ENCODE assay signal across 7 mouse cellular contexts in genomic region chr15:77905275-77905970, GRCm38 (mm10). TPM values are rescaled to one million over a fixed set of nuclear protein-coding genes. Genes with fewer than 3 reads are reported as not detected.
DNase-seq lines count a peak whose midpoint lies in the region; ATAC-seq and TF ChIP-seq lines count a peak whose summit lies in the region.

No protein-coding gene starts in this region.

- H3K4me1 ChIP-seq in MEL (ENCODE audit: control insufficient read depth in 1 of 2, insufficient read depth in 2 of 2, low read length in 2 of 2) = peaks cover 0 to 12% of the 10 kb centered on the region in 2 experiments; a peak in 3 of 4 replicates
- peaks cover 3% of the 10 kb centered on the region for H3K4me1 ChIP-seq in bone marrow, adult 2 months (ENCODE audit: control insufficient read depth, insufficient read depth, low read length)
- peaks cover 4% of the 10 kb centered on the region; the same call in 1 of the 2 replicates for H3K4me1 ChIP-seq in hindbrain, embryonic 16.5 days (ENCODE audit: control insufficient read depth, insufficient read depth, low read depth, low read length)
- peaks cover 41% of the 10 kb centered on the region for H3K4me1 ChIP-seq in liver, embryonic 13.5 days (replicated peaks)

- no peaks in the 10 kb centered on the region for H3K27me3 ChIP-seq in MEL (ENCODE audit: control insufficient read depth in 1 of 2, insufficient read depth in 2 of 2, low read length in 2 of 2)
- no peaks in the 10 kb centered on the region; the same call in none of the 2 replicates for H3K27me3 ChIP-seq in hindbrain, embryonic 16.5 days (replicated peaks; ENCODE audit: control insufficient read depth, insufficient read depth, low read length)
- H3K27me3 ChIP-seq in liver, embryonic 13.5 days = peaks cover 30% of the 10 kb centered on the region

- H3K9ac ChIP-seq in MEL (ENCODE audit: control insufficient read depth, low read depth, low read length, poor library complexity, severe bottlenecking) = peak overlapping the region; percentile 27
- H3K9ac ChIP-seq in hindbrain, embryonic 16.5 days (ENCODE audit: low read depth, low read length) = peak overlapping the region; percentile 55
- H3K9ac ChIP-seq in liver, embryonic 13.5 days = peak overlapping the region; percentile 33; the same call in 1 of the 2 replicates

- H3K79me2 ChIP-seq in MEL (ENCODE audit: control insufficient read depth, insufficient read depth, low read length, poor library complexity) = no peaks in the 10 kb centered on the region

- no peak for TF ChIP-seq EP300 in MEL (IDR thresholded peaks at IDR 0.05; ENCODE audit: low read depth in 1 of 2, low read length in 2 of 2)

- ATAC-seq in hindbrain, embryonic 16.5 days = peak; percentile 69; the same call in 1 of the 2 replicates
- ATAC-seq in liver, embryonic 13.5 days (ENCODE audit: low read depth) = peak; percentile 59

- H3K9me3 ChIP-seq in MEL (replicated peaks; ENCODE audit: insufficient read depth, low read length) = no peaks in the 10 kb centered on the region
- H3K9me3 ChIP-seq in hindbrain, embryonic 16.5 days (ENCODE audit: control insufficient read depth, low read length) = no peaks in the 10 kb centered on the region
- no peaks in the 10 kb centered on the region for H3K9me3 ChIP-seq in liver, embryonic 13.5 days (replicated peaks)

- no peak overlapping the region for H3K27ac ChIP-seq in MEL (ENCODE audit: control insufficient read depth, low read depth, low read length)
- no peak overlapping the region for H3K27ac ChIP-seq in bone marrow, adult 2 months (ENCODE audit: control insufficient read depth, insufficient read depth, low read depth, low read length, poor library complexity)
- no peak overlapping the region for H3K27ac ChIP-seq in hindbrain, embryonic 16.5 days (ENCODE audit: low read depth, low read length)
- no peak overlapping the region for H3K27ac ChIP-seq in liver, embryonic 13.5 days

- no peak for TF ChIP-seq RAD21 in MEL (IDR thresholded peaks at IDR 0.05; ENCODE audit: low read depth, low read length)

- DNase-seq in MEL (ENCODE audit: low read depth, low spot score) = peak; percentile 63
- peak; percentile 64 for DNase-seq in gastrocnemius, postnatal 10 days
- DNase-seq in liver, embryonic 13.5 days = peak; percentile 28
- peak; percentile 65 for DNase-seq in naive thymus-derived CD4-positive, alpha-beta T cell, adult 2 months (ENCODE audit: low read depth)
- DNase-seq in thymus, postnatal 25 days = peak; percentile 81

- WGBS in bone marrow, adult 2 months = 13% methylated on average over 26 of the region's 26 CpGs
- 6% methylated on average over 26 of the region's 26 CpGs for WGBS in hindbrain, embryonic 16.5 days
- 9% methylated on average over 26 of the region's 26 CpGs for WGBS in liver, embryonic 13.5 days (ENCODE audit: insufficient replicate concordance)

- TF ChIP-seq POLR2A in MEL (IDR thresholded peaks at IDR 0.05; ENCODE audit: control insufficient read depth in 1 of 2, insufficient read depth in 1 of 2, low read depth in 1 of 2, low read length in 2 of 2, poor library complexity in 1 of 2) = no peak
- TF ChIP-seq POLR2A in bone marrow, adult 2 months (IDR thresholded peaks at IDR 0.05; ENCODE audit: borderline replicate concordance, control insufficient read depth, low read depth, low read length) = no peak

- peaks cover 0 to 6% of the 10 kb centered on the region in 2 experiments; a peak in 2 of 4 replicates for H3K36me3 ChIP-seq in MEL (ENCODE audit: control insufficient read depth in 1 of 2, insufficient read depth in 2 of 2, low read length in 2 of 2)
- no peaks in the 10 kb centered on the region for H3K36me3 ChIP-seq in hindbrain, embryonic 16.5 days (ENCODE audit: control insufficient read depth, insufficient read depth, low read length)
- H3K36me3 ChIP-seq in liver, embryonic 13.5 days = no peaks in the 10 kb centered on the region

- peak overlapping the region; percentile 44 to 51 for H3K4me3 ChIP-seq in MEL (ENCODE audit: control insufficient read depth in 1 of 2, insufficient read depth in 1 of 2, low read depth in 2 of 2, low read length in 2 of 2)
- peak overlapping the region; percentile 44 for H3K4me3 ChIP-seq in bone marrow, adult 2 months (replicated peaks; ENCODE audit: control insufficient read depth, low read depth, low read length)
- H3K4me3 ChIP-seq in hindbrain, embryonic 16.5 days (ENCODE audit: low read length) = peak overlapping the region; percentile 33
- peak overlapping the region; percentile 28; the same call in 1 of the 2 replicates for H3K4me3 ChIP-seq in liver, embryonic 13.5 days (replicated peaks)

- H3K4me2 ChIP-seq in hindbrain, embryonic 16.5 days (ENCODE audit: low read length) = peak overlapping the region; percentile 65
- H3K4me2 ChIP-seq in liver, embryonic 13.5 days = peak overlapping the region; percentile 57

- TF ChIP-seq CTCF in MEL (IDR thresholded peaks at IDR 0.05 in 2 of 3, conservative IDR thresholded peaks at IDR 0.05 in 1 of 3; ENCODE audit: control insufficient read depth in 1 of 3, insufficient read depth in 1 of 3, low read depth in 2 of 3, low read length in 3 of 3, poor library complexity in 1 of 3, severe bottlenecking in 1 of 3) = no peak
- TF ChIP-seq CTCF in bone marrow, adult 2 months (IDR thresholded peaks at IDR 0.05; ENCODE audit: control insufficient read depth, insufficient read depth, low read length) = no peak

TF ChIP-seq in MEL, 35 proteins besides CTCF, POLR2A, EP300 and RAD21:
- no peak for TF ChIP-seq CHD1 (IDR thresholded peaks at IDR 0.05; ENCODE audit: low read depth, low read length)
- TF ChIP-seq MXI1 (IDR thresholded peaks at IDR 0.05; ENCODE audit: low read depth, low read length) = 0 out of 2 replicates have a peak, but pooled peaks have one; percentile 25

RNA-seq across cellular contexts. Expression of gene Txn2, which starts 23.4 kb away (rescaled TPM):
- total RNA-seq in MEL (2012; rRNA removed) = 188 and 207 TPM in 2 replicates
- 100 to 1,000 TPM; 114 to 416 TPM for polyA plus RNA-seq in MEL (2012; ENCODE audit: insufficient read depth in 1 of 2, insufficient read length in 2 of 2, low read depth in 1 of 2, low replicate concordance in 2 of 2, missing spikeins in 1 of 2)
- 172 and 288 TPM in 2 replicates for polyA plus RNA-seq in bone marrow, adult 2 months (2011; ENCODE audit: insufficient read depth, insufficient read length, low replicate concordance, missing spikeins)
- 100 to 1,000 TPM; 198 to 232 TPM for total RNA-seq in gastrocnemius, postnatal 10 days (2021)
- 215 and 216 TPM in 2 replicates for polyA plus RNA-seq in hindbrain, embryonic 16.5 days (2015; fragmentation: Nextera tagmentation; extraction: Ambion mirVana)
- polyA plus RNA-seq in liver, embryonic 13.5 days (2015; fragmentation: Nextera tagmentation; extraction: Ambion mirVana) = 235 and 238 TPM in 2 replicates

RNA-seq across cellular contexts. Expression of gene Foxred2, which starts 51.1 kb away (rescaled TPM):
- total RNA-seq in MEL (2012; rRNA removed) = 6.3 and 9.9 TPM in 2 replicates
- 10 to 100 TPM in 1 of 2 experiments, not detected in 1; 12.2 TPM for polyA plus RNA-seq in MEL (2012; ENCODE audit: insufficient read depth in 1 of 2, insufficient read length in 2 of 2, low read depth in 1 of 2, low replicate concordance in 2 of 2, missing spikeins in 1 of 2)
- 2.9 and 6.5 TPM in 2 replicates for polyA plus RNA-seq in bone marrow, adult 2 months (2011; ENCODE audit: insufficient read depth, insufficient read length, low replicate concordance, missing spikeins)
- 1 to 10 TPM; 2.2 to 2.8 TPM for total RNA-seq in gastrocnemius, postnatal 10 days (2021)
- 8.8 and 9.6 TPM in 2 replicates for polyA plus RNA-seq in hindbrain, embryonic 16.5 days (2015; fragmentation: Nextera tagmentation; extraction: Ambion mirVana)
- polyA plus RNA-seq in liver, embryonic 13.5 days (2015; fragmentation: Nextera tagmentation; extraction: Ambion mirVana) = 1.0 and 1.1 TPM in 2 replicates

Comparison
In these comparisons a context has a peak if more than half of its experiments do, and no peak if none do; other contexts are left out.
1. DNase-seq: peak in every context shown above with its lines; median percentile 81 in thymus, postnatal 25 days; 65 in naive thymus-derived CD4-positive, alpha-beta T cell, adult 2 months; 64 in gastrocnemius, postnatal 10 days; 63 in MEL; 28 in liver, embryonic 13.5 days.